Mouse (Mus musculus): ENCODE measurements around the gene Cuzd1. TPM values are rescaled to one million over a fixed set of nuclear protein-coding genes. Genes with fewer than 3 reads are reported as not detected.

The Cuzd1 gene
- polyA plus RNA-seq, 1 experiment = not detected

- Histone ChIP-seq H3K4me1 (ENCODE audit: control insufficient read depth, insufficient read depth, low read length) (no peaks in the 10 kb centered on the region), H3K27ac (ENCODE audit: insufficient read depth, low read depth, low read length) (no peak overlapping the region), H3K4me3 (ENCODE audit: insufficient read depth, low read depth, low read length) (no peak overlapping the region)
- 50% methylated on average over 8 of the region's 8 CpGs for WGBS
- no peak for TF ChIP-seq POLR2A (IDR thresholded peaks at IDR 0.05; ENCODE audit: insufficient read depth, low read depth, low read length)
- no peak for TF ChIP-seq CTCF (IDR thresholded peaks at IDR 0.05; ENCODE audit: insufficient read depth, low read depth, low read length)
Measured at GRCm38 (mm10) chr7:131337502-131338068, 15.5 kb upstream of the Cuzd1 start.

DNA sequence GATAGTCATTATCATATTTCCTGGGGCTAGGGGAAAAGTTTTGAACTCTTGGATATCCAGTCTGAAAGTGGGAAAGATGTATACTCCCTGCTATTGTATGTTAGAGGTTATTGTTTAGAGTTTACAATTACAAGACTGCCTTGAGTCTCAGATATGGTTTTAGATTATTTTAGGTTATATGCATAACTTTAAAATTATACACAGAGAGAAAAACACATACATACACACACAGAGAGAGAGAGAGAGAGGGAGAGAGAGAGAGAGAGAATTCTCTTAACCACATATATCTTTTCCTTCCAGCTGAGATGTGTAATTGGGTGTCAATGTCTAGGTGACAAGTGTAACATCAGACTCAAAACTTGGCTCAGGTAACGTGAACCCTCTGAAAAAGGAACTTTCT, 11.5 kb upstream of the Cuzd1 start, which contains the start of gene Fam24a:
TSS of gene Fam24a (plus strand) at position 301 of the 400 bp plus-strand sequence.
- 56% methylated on average over 1 of the region's 1 CpGs for WGBS
- H3K27ac ChIP-seq (ENCODE audit: insufficient read depth, low read depth, low read length) = no peak within 1 kb of the TSS
- TF ChIP-seq CTCF (IDR thresholded peaks at IDR 0.05; ENCODE audit: insufficient read depth, low read depth, low read length) (no peak), POLR2A (IDR thresholded peaks at IDR 0.05; ENCODE audit: insufficient read depth, low read depth, low read length) (no peak)
- no peaks in the 10 kb centered on the region for H3K4me1 ChIP-seq (ENCODE audit: control insufficient read depth, insufficient read depth, low read length)
- no peak within 1 kb of the TSS for H3K4me3 ChIP-seq (ENCODE audit: insufficient read depth, low read depth, low read length)

GRCm38 (mm10) chr7:131331688-131332087, 9.6 kb upstream of the Cuzd1 start:
- Histone ChIP-seq H3K4me1 (ENCODE audit: control insufficient read depth, insufficient read depth, low read length) (no peaks in the 10 kb centered on the region), H3K4me3 (ENCODE audit: insufficient read depth, low read depth, low read length) (no peak overlapping the region), H3K27ac (ENCODE audit: insufficient read depth, low read depth, low read length) (no peak overlapping the region)
- 80% methylated on average over 2 of the region's 2 CpGs for WGBS
- no peak for TF ChIP-seq CTCF (IDR thresholded peaks at IDR 0.05; ENCODE audit: insufficient read depth, low read depth, low read length)
- no peak for TF ChIP-seq POLR2A (IDR thresholded peaks at IDR 0.05; ENCODE audit: insufficient read depth, low read depth, low read length)

DNA sequence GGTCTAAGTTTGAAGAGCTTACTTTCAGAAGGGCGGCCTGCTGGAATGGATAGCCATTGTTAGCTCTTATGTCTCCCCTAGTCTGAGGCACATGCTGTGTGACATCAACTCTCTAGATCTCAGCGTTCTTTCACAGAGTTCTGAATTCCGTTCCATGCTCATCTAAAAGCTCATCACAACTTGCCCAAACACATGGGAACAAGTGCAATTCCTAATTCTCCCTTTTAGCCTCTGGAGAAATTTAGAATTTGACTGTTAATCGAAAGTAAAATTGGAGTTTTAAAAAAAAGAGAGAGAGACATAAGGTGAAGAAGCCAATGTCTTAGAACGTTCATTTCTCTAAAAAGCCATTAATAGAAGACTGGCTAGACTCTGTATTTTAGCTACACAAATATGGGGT, 7.3 kb upstream of the Cuzd1 start, which contains the start of gene Fam24b:
TSS of gene Fam24b (minus strand) at position 101 of the 400 bp plus-strand sequence.
- Histone ChIP-seq H3K4me3 (ENCODE audit: insufficient read depth, low read depth, low read length) (no peak within 1 kb of the TSS), H3K27ac (ENCODE audit: insufficient read depth, low read depth, low read length) (no peak within 1 kb of the TSS), H3K4me1 (ENCODE audit: control insufficient read depth, insufficient read depth, low read length) (no peaks in the 10 kb centered on the region)
- WGBS = 94% methylated on average over 5 of the region's 5 CpGs
- TF ChIP-seq POLR2A (IDR thresholded peaks at IDR 0.05; ENCODE audit: insufficient read depth, low read depth, low read length) = no peak
- no peak for TF ChIP-seq CTCF (IDR thresholded peaks at IDR 0.05; ENCODE audit: insufficient read depth, low read depth, low read length)

DNA sequence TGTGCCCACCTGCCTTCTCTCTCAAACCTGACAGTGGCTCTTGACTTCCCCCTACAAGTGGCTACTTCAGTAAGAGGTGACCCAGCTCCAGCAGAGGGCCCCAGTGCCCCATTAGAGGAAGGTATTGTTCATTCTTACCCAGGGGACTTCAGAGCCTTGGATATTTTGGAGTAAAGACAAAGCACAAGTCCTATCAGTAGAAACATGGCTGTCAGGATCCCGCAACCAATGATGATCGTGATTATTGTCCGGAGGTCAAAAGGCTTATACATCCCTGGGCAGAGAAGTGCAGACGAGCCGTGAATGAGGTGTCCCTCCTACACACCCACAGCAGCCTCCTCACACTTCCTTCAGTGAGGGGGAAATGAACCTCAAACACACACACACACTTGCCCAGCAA, 5.0 kb upstream of the Cuzd1 start:
- TF ChIP-seq CTCF (IDR thresholded peaks at IDR 0.05; ENCODE audit: insufficient read depth, low read depth, low read length) = no peak
- no peak for TF ChIP-seq POLR2A (IDR thresholded peaks at IDR 0.05; ENCODE audit: insufficient read depth, low read depth, low read length)
- H3K4me1 ChIP-seq (ENCODE audit: control insufficient read depth, insufficient read depth, low read length) = no peaks in the 10 kb centered on the region
- H3K27ac ChIP-seq (ENCODE audit: insufficient read depth, low read depth, low read length) = no peak overlapping the region
- 93% methylated on average over 5 of the region's 5 CpGs for WGBS
- H3K4me3 ChIP-seq (ENCODE audit: insufficient read depth, low read depth, low read length) = no peak overlapping the region

- WGBS = 53% methylated on average over 6 of the region's 7 CpGs
- TF ChIP-seq POLR2A (IDR thresholded peaks at IDR 0.05; ENCODE audit: insufficient read depth, low read depth, low read length) (no peak), CTCF (IDR thresholded peaks at IDR 0.05; ENCODE audit: insufficient read depth, low read depth, low read length) (no peak)
Measured at GRCm38 (mm10) chr7:131318340-131318739, 3.8 kb downstream of the Cuzd1 start.

GRCm38 (mm10) chr7:131317587-131317986, 4.5 kb downstream of the Cuzd1 start:
- Histone ChIP-seq H3K4me3 (ENCODE audit: insufficient read depth, low read depth, low read length) (no peak overlapping the region), H3K27ac (ENCODE audit: insufficient read depth, low read depth, low read length) (no peak overlapping the region), H3K4me1 (ENCODE audit: control insufficient read depth, insufficient read depth, low read length) (0 out of 2 replicates have a peak, but pooled peaks cover 2% of the 10 kb centered on the region)
- TF ChIP-seq POLR2A (IDR thresholded peaks at IDR 0.05; ENCODE audit: insufficient read depth, low read depth, low read length) = no peak
- TF ChIP-seq CTCF (IDR thresholded peaks at IDR 0.05; ENCODE audit: insufficient read depth, low read depth, low read length) = no peak
- 85% methylated on average over 12 of the region's 12 CpGs for WGBS

More at GRCm38 (mm10) chr7:131318340-131318739, 3.8 kb downstream of the Cuzd1 start:
- H3K4me1 ChIP-seq (ENCODE audit: control insufficient read depth, insufficient read depth, low read length) = 0 out of 2 replicates have a peak, but pooled peaks cover 2% of the 10 kb centered on the region
- no peak overlapping the region for H3K4me3 ChIP-seq (ENCODE audit: insufficient read depth, low read depth, low read length)
- no peak overlapping the region for H3K27ac ChIP-seq (ENCODE audit: insufficient read depth, low read depth, low read length)

DNA sequence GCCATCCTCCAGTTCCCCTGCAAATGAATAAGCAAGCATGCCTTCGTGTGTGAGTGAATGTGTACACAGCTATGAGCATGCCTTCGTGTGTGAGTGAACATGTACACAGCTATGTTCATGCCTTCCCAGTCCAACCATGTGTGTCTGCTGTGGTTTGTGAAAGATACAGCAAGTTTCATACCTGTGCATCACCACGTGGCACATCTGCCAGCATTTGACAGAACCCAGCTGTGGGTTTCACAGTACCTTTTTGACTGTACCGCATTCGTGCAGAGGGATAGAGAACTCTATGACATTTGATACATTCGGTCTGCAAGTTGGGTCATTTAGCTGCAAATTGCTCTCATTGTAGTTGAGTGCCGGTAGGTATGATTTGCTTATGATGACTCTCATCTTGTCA, 7.6 kb downstream of the Cuzd1 start:
- 87% methylated on average over 7 of the region's 7 CpGs for WGBS
- Histone ChIP-seq H3K4me3 (ENCODE audit: insufficient read depth, low read depth, low read length) (no peak overlapping the region), H3K27ac (ENCODE audit: insufficient read depth, low read depth, low read length) (no peak overlapping the region), H3K4me1 (ENCODE audit: control insufficient read depth, insufficient read depth, low read length) (0 out of 2 replicates have a peak, but pooled peaks cover 2% of the 10 kb centered on the region)
- TF ChIP-seq POLR2A (IDR thresholded peaks at IDR 0.05; ENCODE audit: insufficient read depth, low read depth, low read length) (no peak), CTCF (IDR thresholded peaks at IDR 0.05; ENCODE audit: insufficient read depth, low read depth, low read length) (no peak)

GRCm38 (mm10) chr7:131306733-131307132, 15.4 kb downstream of the Cuzd1 start:
- no peak overlapping the region for H3K4me3 ChIP-seq (ENCODE audit: insufficient read depth, low read depth, low read length)
- no peak overlapping the region for H3K27ac ChIP-seq (ENCODE audit: insufficient read depth, low read depth, low read length)
- no peaks in the 10 kb centered on the region for H3K4me1 ChIP-seq (ENCODE audit: control insufficient read depth, insufficient read depth, low read length)
- WGBS = 84% methylated on average over 5 of the region's 5 CpGs
- TF ChIP-seq CTCF (IDR thresholded peaks at IDR 0.05; ENCODE audit: insufficient read depth, low read depth, low read length) = no peak
